Mouse (Mus musculus): ENCODE data around the gene Cnrip1. TPM values are rescaled to one million over a fixed set of nuclear protein-coding genes. Genes with fewer than 3 reads are reported as not detected.
"Not testable (repeated sequence)": the region's sequence is repeated elsewhere in the genome, so short reads cannot be mapped to it uniquely, and the experiment has no call there.

Cnrip1 gene
- 12.2 and 12.4 TPM in 2 replicates for polyA plus RNA-seq (2015; fragmentation: Nextera tagmentation; extraction: Ambion mirVana)

DNA sequence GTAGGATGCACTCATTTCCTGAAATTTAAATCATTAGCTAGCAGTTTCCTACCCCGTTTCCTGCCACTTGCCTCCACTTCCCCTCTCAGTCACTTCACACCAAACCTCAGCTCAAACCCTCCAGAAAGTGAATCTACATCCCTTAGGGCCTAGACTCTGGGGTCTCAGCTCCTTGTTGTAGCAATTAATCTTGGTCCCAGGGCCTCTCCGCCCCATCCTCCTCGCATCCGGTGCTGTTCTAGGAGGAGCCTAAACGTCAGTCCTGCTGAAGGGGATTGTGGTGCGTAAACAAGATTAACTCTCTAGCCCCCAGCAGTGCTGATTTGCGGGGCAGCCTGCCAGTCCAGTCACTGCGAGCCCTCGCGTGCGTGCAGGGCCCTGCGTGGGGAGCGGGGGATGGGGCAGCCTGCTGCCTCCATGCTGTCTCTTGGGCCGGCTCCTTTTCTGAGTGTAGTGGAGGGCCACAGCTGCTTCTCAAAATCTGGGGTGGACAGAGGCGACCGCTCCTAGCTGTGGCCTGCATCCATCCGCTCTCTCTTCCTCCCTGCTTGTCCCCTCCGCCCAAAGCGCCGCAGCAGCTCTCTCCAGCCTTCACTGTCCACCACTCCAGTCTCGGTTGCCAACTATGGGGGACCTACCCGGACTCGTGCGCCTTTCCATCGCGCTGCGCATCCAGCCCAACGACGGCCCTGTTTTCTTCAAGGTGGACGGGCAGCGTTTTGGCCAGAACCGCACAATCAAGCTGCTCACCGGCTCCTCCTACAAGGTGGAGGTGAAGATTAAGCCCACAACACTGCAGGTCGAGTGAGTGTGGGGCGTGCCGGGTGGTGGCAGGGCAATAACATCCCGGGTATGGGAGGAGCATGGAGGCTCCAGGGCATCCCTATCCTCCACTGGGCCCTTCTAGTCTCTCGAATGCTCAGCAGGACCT lies at the start of gene Cnrip1, which contains the start of gene Plek:
Cnrip1 (plus strand) TSS at position 42 of the 931 bp plus-strand sequence.
Plek (minus strand) TSS at position 837 of the 931 bp plus-strand sequence.
- Histone ChIP-seq H3K36me3 (ENCODE audit: control insufficient read depth, insufficient read depth) (no peaks in the 10 kb centered on the region), H3K27ac (ENCODE audit: low read depth, low read length) (peak within 1 kb of the TSS; percentile 64), H3K4me1 (replicated peaks; ENCODE audit: control insufficient read depth, insufficient read depth, low read length) (no peaks in the 10 kb centered on the region), H3K4me3 (ENCODE audit: low read depth, low read length) (peak within 1 kb of the TSS; percentile 47), H3K9me3 (ENCODE audit: control insufficient read depth) (no peaks in the 10 kb centered on the region), H3K9ac (ENCODE audit: low read depth, low read length) (peak within 1 kb of the TSS; percentile 57; the same call in 1 of the 2 replicates), H3K27me3 (replicated peaks; ENCODE audit: control insufficient read depth, insufficient read depth, low read length) (0 out of 2 replicates have a peak, but pooled peaks cover 4% of the 10 kb centered on the region), H3K4me2 (replicated peaks; ENCODE audit: low read depth) (peak within 1 kb of the TSS; percentile 67)
- peak; percentile 49; the same call in 1 of the 2 replicates for ATAC-seq
- WGBS, result 3% methylated on average over 38 of the region's 38 CpGs
- no peak for TF ChIP-seq CTCF (IDR thresholded peaks at IDR 0.05; ENCODE audit: low read depth)

DNA sequence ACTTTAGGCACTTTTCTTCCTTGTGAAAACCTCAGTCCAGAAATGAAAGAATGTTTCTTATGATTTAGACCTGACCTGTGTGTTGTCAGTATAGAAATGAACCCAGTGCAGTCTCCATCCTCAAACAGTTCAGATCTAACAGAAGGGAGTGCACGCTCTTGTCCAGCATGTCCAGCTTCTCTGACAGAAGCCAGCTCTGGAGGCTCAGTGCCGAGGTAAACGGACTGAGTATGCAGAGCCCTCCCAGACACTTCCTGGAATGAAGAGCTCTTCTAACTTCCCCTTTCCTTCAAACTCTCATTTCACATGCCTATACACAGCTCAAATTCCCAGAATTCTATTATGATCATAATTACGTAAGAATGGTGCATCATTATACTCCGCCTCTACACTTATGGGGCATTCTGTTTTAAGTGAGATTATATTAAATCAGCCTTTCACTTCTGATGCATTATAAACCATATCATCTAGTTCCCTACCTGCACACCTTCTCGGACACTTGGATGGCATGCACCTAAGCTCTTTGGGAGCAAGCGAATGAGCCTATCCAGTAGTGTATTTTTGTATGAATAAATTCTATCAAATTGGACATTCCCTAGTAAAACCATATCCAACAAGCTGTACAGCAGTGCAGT lies 48.5 kb upstream of the Cnrip1 start:
- no peak for ATAC-seq
- H3K27me3 ChIP-seq (replicated peaks; ENCODE audit: control insufficient read depth, insufficient read depth, low read length), result no peaks in the 10 kb centered on the region
- no peak overlapping the region for H3K27ac ChIP-seq (ENCODE audit: low read depth, low read length)
- no peak overlapping the region for H3K4me2 ChIP-seq (replicated peaks; ENCODE audit: low read depth)
- H3K4me3 ChIP-seq (ENCODE audit: low read depth, low read length), result no peak overlapping the region
- H3K9ac ChIP-seq (ENCODE audit: low read depth, low read length), result no peak overlapping the region
- 70% methylated on average over 7 of the region's 7 CpGs for WGBS
- H3K4me1 ChIP-seq (replicated peaks; ENCODE audit: control insufficient read depth, insufficient read depth, low read length), result no peaks in the 10 kb centered on the region
- no peak for TF ChIP-seq CTCF (IDR thresholded peaks at IDR 0.05; ENCODE audit: low read depth)
- H3K36me3 ChIP-seq (ENCODE audit: control insufficient read depth, insufficient read depth), result no peaks in the 10 kb centered on the region
- H3K9me3 ChIP-seq (ENCODE audit: control insufficient read depth), result no peaks in the 10 kb centered on the region

DNA sequence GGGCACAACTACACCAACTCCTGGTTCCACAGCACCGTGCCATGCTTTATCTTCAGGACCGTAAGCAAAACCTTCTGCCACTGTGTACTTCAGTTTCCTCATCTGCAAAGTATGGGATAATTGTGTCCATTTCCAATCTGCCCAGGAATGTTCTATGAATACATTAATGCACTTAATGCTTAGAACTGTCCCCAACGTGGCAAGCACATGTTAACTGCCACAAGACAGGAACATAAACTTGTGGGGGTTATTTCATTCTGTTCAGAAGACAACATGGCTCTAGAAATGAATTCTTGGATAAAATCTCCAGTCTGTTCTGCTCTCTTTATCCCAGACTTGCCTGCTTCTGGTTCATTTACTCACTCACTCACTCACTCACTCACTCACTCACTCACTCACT lies 47.6 kb upstream of the Cnrip1 start:
- H3K9me3 ChIP-seq (ENCODE audit: control insufficient read depth), result no peaks in the 10 kb centered on the region
- no peak overlapping the region for H3K4me2 ChIP-seq (replicated peaks; ENCODE audit: low read depth)
- WGBS, result 72% methylated on average over 3 of the region's 3 CpGs
- no peaks in the 10 kb centered on the region for H3K27me3 ChIP-seq (replicated peaks; ENCODE audit: control insufficient read depth, insufficient read depth, low read length)
- no peak for TF ChIP-seq CTCF (IDR thresholded peaks at IDR 0.05; ENCODE audit: low read depth)
- H3K4me1 ChIP-seq (replicated peaks; ENCODE audit: control insufficient read depth, insufficient read depth, low read length), result no peaks in the 10 kb centered on the region
- no peak for ATAC-seq
- no peaks in the 10 kb centered on the region for H3K36me3 ChIP-seq (ENCODE audit: control insufficient read depth, insufficient read depth)
- H3K4me3 ChIP-seq (ENCODE audit: low read depth, low read length), result no peak overlapping the region
- H3K9ac ChIP-seq (ENCODE audit: low read depth, low read length), result no peak overlapping the region
- no peak overlapping the region for H3K27ac ChIP-seq (ENCODE audit: low read depth, low read length)

DNA sequence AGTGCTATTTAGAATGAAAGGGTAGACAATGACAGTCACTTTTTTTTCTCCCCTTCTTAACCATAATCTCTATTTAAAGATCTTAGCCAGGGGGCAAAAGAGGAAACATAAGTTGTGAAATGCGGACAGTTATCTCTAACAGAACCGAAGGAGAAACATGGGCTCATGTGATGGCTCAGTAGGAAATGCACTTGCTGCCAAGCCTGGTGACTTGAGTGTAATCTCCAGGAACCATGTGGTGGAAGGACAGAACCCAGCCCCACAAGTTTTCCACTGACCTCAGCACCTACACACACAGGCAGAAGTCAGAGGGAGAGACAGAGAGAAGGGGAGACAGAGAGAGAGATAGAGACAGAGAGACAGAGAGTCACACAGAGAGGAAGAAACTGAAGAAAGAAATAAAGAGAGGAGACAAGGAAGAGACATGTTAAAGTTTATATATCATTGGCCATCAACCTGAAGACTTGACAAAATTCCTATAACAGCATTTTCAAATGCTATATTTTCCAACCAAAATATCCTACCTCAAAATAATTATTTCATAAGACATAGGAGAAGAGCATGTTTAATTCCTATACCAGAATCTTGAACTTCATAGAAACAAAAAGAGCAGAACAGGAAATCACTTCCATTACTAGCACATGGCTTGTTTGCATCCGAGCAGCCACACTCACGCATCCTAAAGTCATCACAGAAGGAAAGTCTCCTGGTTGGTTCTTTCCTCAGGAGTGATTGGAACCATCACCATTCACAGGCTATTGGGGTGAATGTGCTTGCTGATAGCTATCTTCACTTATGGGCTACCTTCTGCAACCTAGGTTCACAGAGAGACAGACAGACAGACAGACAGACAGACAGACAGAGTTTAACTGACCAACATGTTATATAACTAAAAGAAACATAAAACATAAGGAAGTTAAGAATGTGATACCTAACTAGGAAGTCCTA lies 46.2 kb upstream of the Cnrip1 start:
- no peak overlapping the region for H3K27ac ChIP-seq (ENCODE audit: low read depth, low read length)
- H3K4me1 ChIP-seq (replicated peaks; ENCODE audit: control insufficient read depth, insufficient read depth, low read length), result no peaks in the 10 kb centered on the region
- ATAC-seq, result no peak
- H3K9ac ChIP-seq (ENCODE audit: low read depth, low read length), result no peak overlapping the region
- WGBS, result 79% methylated on average over 4 of the region's 4 CpGs
- no peak overlapping the region for H3K4me3 ChIP-seq (ENCODE audit: low read depth, low read length)
- H3K36me3 ChIP-seq (ENCODE audit: control insufficient read depth, insufficient read depth), result no peaks in the 10 kb centered on the region
- H3K9me3 ChIP-seq (ENCODE audit: control insufficient read depth), result no peaks in the 10 kb centered on the region
- no peak overlapping the region for H3K4me2 ChIP-seq (replicated peaks; ENCODE audit: low read depth)
- H3K27me3 ChIP-seq (replicated peaks; ENCODE audit: control insufficient read depth, insufficient read depth, low read length), result no peaks in the 10 kb centered on the region
- no peak for TF ChIP-seq CTCF (IDR thresholded peaks at IDR 0.05; ENCODE audit: low read depth)

DNA sequence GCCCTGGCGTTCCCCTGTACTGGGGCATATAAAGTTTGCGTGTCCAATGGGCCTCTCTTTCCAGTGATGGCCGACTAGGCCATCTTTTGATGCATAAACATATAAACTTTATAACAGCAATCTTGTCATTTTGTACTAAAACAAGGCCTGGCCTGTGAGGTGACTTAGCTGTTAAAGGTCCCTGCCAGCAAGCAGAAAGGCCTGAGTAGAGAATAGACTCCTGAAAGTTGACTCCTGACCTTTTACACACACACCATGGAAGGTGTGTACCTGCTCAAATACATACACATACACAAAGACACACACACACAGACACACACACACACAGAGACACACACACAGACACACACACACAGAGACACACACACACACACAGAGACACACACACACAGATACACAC lies 44.9 kb upstream of the Cnrip1 start:
- not testable (repeated sequence) for H3K4me1 ChIP-seq (replicated peaks; ENCODE audit: control insufficient read depth, insufficient read depth, low read length); H3K9ac ChIP-seq (ENCODE audit: low read depth, low read length); H3K27me3 ChIP-seq (replicated peaks; ENCODE audit: control insufficient read depth, insufficient read depth, low read length); H3K4me3 ChIP-seq (ENCODE audit: low read depth, low read length); H3K36me3 ChIP-seq (ENCODE audit: control insufficient read depth, insufficient read depth); H3K27ac ChIP-seq (ENCODE audit: low read depth, low read length); ATAC-seq; H3K9me3 ChIP-seq (ENCODE audit: control insufficient read depth); H3K4me2 ChIP-seq (replicated peaks; ENCODE audit: low read depth)
- WGBS, result 71% methylated on average over 2 of the region's 3 CpGs
